In the genomic region with DNA sequence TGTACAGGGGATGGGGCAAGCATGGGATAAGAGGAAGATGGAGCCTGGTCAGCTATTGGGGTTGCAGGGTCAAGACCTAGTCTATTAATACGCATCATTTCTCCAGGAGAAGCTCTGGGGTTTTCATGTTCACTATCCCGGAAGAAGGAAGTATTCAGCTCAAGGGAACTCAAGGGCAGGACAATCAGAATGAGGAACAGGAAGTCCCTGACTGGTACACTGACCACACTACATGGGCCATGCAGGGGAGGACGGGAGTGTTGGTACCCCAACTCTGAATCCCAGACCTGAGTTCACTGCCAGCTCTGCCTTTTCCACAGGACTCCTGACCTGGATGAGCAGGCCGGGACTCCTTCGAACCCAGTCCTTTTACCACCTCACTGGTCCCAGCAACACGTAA, we compare ENCODE assay signal across 23 mouse cellular contexts. TPM values are rescaled to one million over a fixed set of nuclear protein-coding genes. Genes with fewer than 3 reads are reported as not detected.
"Had no signal": no experiment of that assay in that cellular context is flagged by ENCODE, and none has a peak within 500 bp of the region (broad histone marks: within the 10 kb centered on the region; RNA-seq: fewer than 3 reads in every experiment).

No protein-coding gene starts in this region.

- DNase-seq: kidney, adult 2 months; kidney, postnatal 25 days; left cerebral cortex, postnatal 4 days; liver, postnatal 0 days; lung, embryonic 14.5 days; midbrain, embryonic 14.5 days; retina, postnatal 1 day; right cerebral cortex, postnatal 25 days; thymus, adult 18-20 months; thymus, postnatal 36 days had no signal

- H3K4me2 ChIP-seq: limb, embryonic 12.5 days; limb, embryonic 15.5 days; liver, embryonic 11.5 days; lung, embryonic 14.5 days; midbrain, embryonic 11.5 days; neural tube, embryonic 12.5 days; neural tube, embryonic 15.5 days had no signal

- H3K9ac ChIP-seq: limb, embryonic 12.5 days; limb, embryonic 15.5 days; liver, embryonic 14.5 days; liver, postnatal 0 days; lung, embryonic 14.5 days; neural tube, embryonic 12.5 days; neural tube, embryonic 15.5 days had no signal

- H3K27ac ChIP-seq: kidney, postnatal 0 days; limb, embryonic 12.5 days; limb, embryonic 15.5 days; liver, embryonic 14.5 days; macrophage; neural tube, embryonic 12.5 days; neural tube, embryonic 15.5 days had no signal

- H3K36me3 ChIP-seq: limb, embryonic 12.5 days; limb, embryonic 15.5 days; neural tube, embryonic 12.5 days; neural tube, embryonic 15.5 days had no signal

- H3K4me1 ChIP-seq: limb, embryonic 12.5 days; limb, embryonic 15.5 days; neural tube, embryonic 12.5 days; neural tube, embryonic 15.5 days had no signal

- H3K9me3 ChIP-seq: limb, embryonic 12.5 days; limb, embryonic 15.5 days; neural tube, embryonic 12.5 days; neural tube, embryonic 15.5 days had no signal

- H3K27me3 ChIP-seq: limb, embryonic 12.5 days; limb, embryonic 15.5 days; neural tube, embryonic 12.5 days; neural tube, embryonic 15.5 days had no signal

- ATAC-seq: liver, postnatal 0 days; lung, postnatal 0 days had no signal

- H3K4me3 ChIP-seq: limb, embryonic 12.5 days; limb, embryonic 15.5 days; neural tube, embryonic 12.5 days; neural tube, embryonic 15.5 days had no signal

RNA-seq across cellular contexts. Expression of gene Cacna1f, which starts 25.7 kb away (rescaled TPM):
- total RNA-seq: megakaryocyte-erythroid progenitor cell, adult 5-6 weeks had no signal
- polyA plus RNA-seq: kidney, adult 2 months; kidney, embryonic 14.5 days; limb, embryonic 12.5 days; midbrain, embryonic 11.5 days; neural tube, embryonic 12.5 days; stomach, embryonic 16.5 days had no signal
